Mouse (Mus musculus) kidney, postnatal 0 days (tissue): ENCODE data around the gene Gdf7. TPM values are rescaled to one million over a fixed set of nuclear protein-coding genes. Genes with fewer than 3 reads are reported as not detected.

ENCODE experiments used
- ATAC-seq: fragments of 200-750 bp; cut with Nextera tagmentation; replicated peaks from 2 replicates; pipeline ENCODE4 v1.8.0; 2017; ENCODE audit warnings: low read depth, moderate number of reproducible peaks, moderate TSS enrichment, moderate library complexity; ENCODE audit not compliant: low FRiP score
- DNase-seq: peaks from one replicate; pipeline ENCODE4 v3.0.0-alpha.2; 2016; ENCODE audit warnings: low spot score
- H3K27ac ChIP-seq: fragments of 300-500 bp; sonication (generic); 2 replicates; pipeline ENCODE4 v1.5.1; 2014; ENCODE audit warnings: mild to moderate bottlenecking
- H3K27me3 ChIP-seq: fragments of 300-500 bp; sonication (generic); 2 replicates; pipeline ENCODE4 v1.6.1; 2014; ENCODE audit warnings: low read length, mixed read lengths; ENCODE audit not compliant: insufficient read depth
- H3K36me3 ChIP-seq: fragments of 300-500 bp; sonication (generic); 2 replicates; pipeline ENCODE4 v1.6.1; 2014; ENCODE audit warnings: low read length, mixed read lengths; ENCODE audit not compliant: insufficient read depth
- H3K4me1 ChIP-seq: fragments of 300-500 bp; sonication (generic); replicated peaks from 2 replicates; pipeline ENCODE4 v1.6.1; 2014; ENCODE audit warnings: antibody characterized with exemption, low read length, mixed read lengths; ENCODE audit not compliant: insufficient read depth
- H3K4me2 ChIP-seq: fragments of 300-500 bp; sonication (generic); 2 replicates; pipeline ENCODE4 v1.6.1; 2014; ENCODE audit warnings: mild to moderate bottlenecking, low read length, moderate library complexity, mixed read lengths
- H3K4me3 ChIP-seq: fragments of 300-500 bp; sonication (generic); replicated peaks from 2 replicates; pipeline ENCODE4 v1.5.1; 2014; ENCODE audit warnings: low read depth, low read length
- H3K9ac ChIP-seq: fragments of 300-500 bp; sonication (generic); 2 replicates; pipeline ENCODE4 v1.6.1; 2014; ENCODE audit warnings: low read depth, low read length
- H3K9me3 ChIP-seq: fragments of 300-500 bp; sonication (generic); replicated peaks from 2 replicates; pipeline ENCODE4 v1.6.1; 2016; ENCODE audit warnings: low read length, inconsistent platforms, mixed read lengths
- CTCF ChIP-seq: IDR thresholded peaks from 2 replicates; pipeline ENCODE4 v1.5.1; 2016; ENCODE audit warnings: antibody characterized with exemption, low read depth, mild to moderate bottlenecking, moderate library complexity
- WGBS: fragments of 180-500 bp; shearing (Covaris S2); extraction: QIAGEN DNeasy Blood & Tissue Kit; methylation state at CpG from one replicate; pipeline ENCODE4 v1.1.7; 2014; 5-methylcytosine and 5-hydroxymethylcytosine counted together
- polyA plus RNA-seq: library from polyadenylated mRNA; unstranded; fragments of >200 nt; fragmentation: Nextera tagmentation; extraction: Ambion mirVana; gene quantifications from 2 replicates; pipeline ENCODE4 v1.2.1, GENCODE M21; 2015

The Gdf7 gene
- polyA plus RNA-seq, 1 experiment from 2014 or later: 3.1 TPM

- peak; percentile 95 for TF ChIP-seq CTCF
- WGBS: under 1% methylated on average over 38 of the region's 38 CpGs
- Histone ChIP-seq H3K27me3 (0 out of 2 replicates have a peak, but pooled peaks cover 2% of the 10 kb centered on the region), H3K4me3 (peak within 1 kb of the TSS; percentile 64), H3K27ac (no peak within 1 kb of the TSS), H3K9ac (peak within 1 kb of the TSS; percentile 64), H3K36me3 (peaks cover 5% of the 10 kb centered on the region; the same call in 1 of the 2 replicates), H3K4me2 (peak within 1 kb of the TSS; percentile 96), H3K9me3 (no peaks in the 10 kb centered on the region), H3K4me1 (peaks cover 11% of the 10 kb centered on the region; the same call in 1 of the 2 replicates)
- DNase-seq (peak; percentile 92), ATAC-seq (peak; percentile 85)
Measured at GRCm38 (mm10) chr12:8313270-8313771, 11.6 kb upstream of the Gdf7 start, which contains the start of gene Hs1bp3. Gene Hs1bp3 (plus strand): TSS chr12:8313432.

- H3K27me3 ChIP-seq: 0 out of 2 replicates have a peak, but pooled peaks cover 2% of the 10 kb centered on the region
- no peak for ATAC-seq
Measured at GRCm38 (mm10) chr12:8312266-8312665, 10.5 kb upstream of the Gdf7 start.

GRCm38 (mm10) chr12:8310992-8311391 lies 9.2 kb upstream of the Gdf7 start:
- 36% methylated on average over 17 of the region's 17 CpGs for WGBS
- no peak overlapping the region for H3K27ac ChIP-seq
- H3K4me2 ChIP-seq: peak overlapping the region; percentile 23; the same call in 1 of the 2 replicates
- H3K9ac ChIP-seq: no peak overlapping the region
- peaks cover 11% of the 10 kb centered on the region; the same call in 1 of the 2 replicates for H3K4me1 ChIP-seq
- ATAC-seq: no peak
- no peaks in the 10 kb centered on the region for H3K9me3 ChIP-seq
- no peak overlapping the region for H3K4me3 ChIP-seq
- H3K27me3 ChIP-seq: peaks cover 5% of the 10 kb centered on the region; the same call in 1 of the 2 replicates
- TF ChIP-seq CTCF: no peak
- no peak for DNase-seq
- H3K36me3 ChIP-seq: no peaks in the 10 kb centered on the region

More at GRCm38 (mm10) chr12:8312266-8312665, 10.5 kb upstream of the Gdf7 start:
- Histone ChIP-seq H3K9me3 (no peaks in the 10 kb centered on the region), H3K9ac (no peak overlapping the region), H3K4me1 (peaks cover 11% of the 10 kb centered on the region; the same call in 1 of the 2 replicates), H3K4me2 (no peak overlapping the region), H3K36me3 (no peaks in the 10 kb centered on the region), H3K27ac (no peak overlapping the region), H3K4me3 (no peak overlapping the region)
- TF ChIP-seq CTCF: no peak
- 92% methylated on average over 4 of the region's 4 CpGs for WGBS
- no peak for DNase-seq

- Histone ChIP-seq H3K4me3 (no peak overlapping the region), H3K4me1 (peaks cover 7% of the 10 kb centered on the region; the same call in 1 of the 2 replicates), H3K9ac (no peak overlapping the region), H3K27ac (no peak overlapping the region), H3K4me2 (no peak overlapping the region), H3K27me3 (peaks cover 42% of the 10 kb centered on the region), H3K9me3 (no peaks in the 10 kb centered on the region), H3K36me3 (no peaks in the 10 kb centered on the region)
- 56% methylated on average over 1 of the region's 1 CpGs for WGBS
- no peak for DNase-seq
- 0 out of 2 replicates have a peak, but pooled peaks have one; percentile 22 for ATAC-seq
- no peak for TF ChIP-seq CTCF
Measured at GRCm38 (mm10) chr12:8306910-8307309, 5.2 kb upstream of the Gdf7 start.

DNA sequence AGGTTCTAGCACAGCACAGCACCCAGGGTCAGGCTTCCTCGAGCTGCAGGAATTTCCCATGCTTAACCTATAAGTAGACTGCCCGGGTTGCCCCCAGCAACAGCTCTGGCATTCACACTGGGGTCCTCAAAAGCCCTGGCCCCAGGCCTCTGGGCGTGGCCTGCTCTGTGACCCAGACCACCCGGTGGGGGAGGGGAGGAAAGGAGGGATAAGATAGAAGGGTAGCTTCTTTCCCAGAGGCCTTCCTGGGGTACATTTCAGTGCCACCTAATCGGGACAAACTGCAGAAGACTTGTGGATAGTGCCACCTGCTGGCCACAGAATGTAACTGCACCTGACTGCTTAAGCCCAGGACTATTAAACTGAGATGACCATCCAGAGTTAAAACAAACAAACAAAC lies 4.7 kb upstream of the Gdf7 start:
- Histone ChIP-seq H3K4me3 (no peak overlapping the region), H3K36me3 (no peaks in the 10 kb centered on the region), H3K27ac (no peak overlapping the region), H3K27me3 (peaks cover 45% of the 10 kb centered on the region), H3K4me1 (peaks cover 12% of the 10 kb centered on the region), H3K9ac (no peak overlapping the region), H3K4me2 (no peak overlapping the region), H3K9me3 (no peaks in the 10 kb centered on the region)
- ATAC-seq (peak; percentile 57), DNase-seq (peak; percentile 86)
- peak; percentile 97 for TF ChIP-seq CTCF
- WGBS: 7% methylated on average over 5 of the region's 5 CpGs

DNA sequence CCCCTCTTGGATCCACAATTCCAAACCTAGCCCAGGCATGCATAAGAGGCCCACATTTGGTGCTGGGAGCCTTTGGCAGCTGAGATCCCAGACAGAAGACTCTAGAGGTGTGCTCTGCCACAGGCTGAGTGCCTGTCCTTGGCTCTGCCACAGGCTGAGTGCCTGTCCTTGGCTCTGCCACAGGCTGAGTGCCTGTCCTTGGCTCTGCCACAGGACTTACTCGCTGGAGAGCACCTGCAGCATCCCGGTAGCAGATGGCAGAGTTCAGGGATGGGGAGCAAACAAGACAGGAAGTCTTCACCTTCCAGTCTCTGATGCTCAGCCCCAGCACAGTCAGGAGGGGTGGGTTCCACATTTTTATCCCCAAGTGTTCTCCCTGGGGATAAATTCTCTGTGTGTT lies 3.5 kb upstream of the Gdf7 start:
- H3K36me3 ChIP-seq: no peaks in the 10 kb centered on the region
- DNase-seq: no peak
- no peaks in the 10 kb centered on the region for H3K9me3 ChIP-seq
- no peak overlapping the region for H3K27ac ChIP-seq
- H3K4me1 ChIP-seq: peaks cover 10% of the 10 kb centered on the region
- no peak overlapping the region for H3K4me2 ChIP-seq
- 40% methylated on average over 2 of the region's 2 CpGs for WGBS
- TF ChIP-seq CTCF: no peak
- H3K4me3 ChIP-seq: no peak overlapping the region
- no peak overlapping the region for H3K9ac ChIP-seq
- peaks cover 57% of the 10 kb centered on the region for H3K27me3 ChIP-seq
- ATAC-seq: no peak
